Mouse (Mus musculus): ENCODE results near the gene Cyp2b10.

DNA sequence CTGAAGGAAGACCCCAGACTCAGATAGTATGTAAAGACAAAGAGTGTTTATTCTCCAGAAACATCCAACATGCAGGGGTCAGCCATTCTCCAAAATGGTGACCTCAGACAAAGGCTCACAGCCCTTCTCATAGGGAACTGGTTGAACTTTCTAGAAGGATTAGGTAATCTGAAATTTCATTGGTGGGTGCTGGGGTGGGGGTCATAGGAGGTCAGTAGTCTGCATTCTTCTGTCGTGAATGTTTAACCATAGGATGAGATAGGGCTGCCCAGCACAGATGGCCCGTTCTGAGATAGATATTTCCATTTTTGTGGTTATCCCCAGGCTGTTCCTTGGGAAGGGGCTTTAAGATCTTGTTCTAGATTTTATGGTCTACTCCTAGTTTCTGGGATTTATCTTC is 35.1 kb upstream of the Cyp2b10 start:
- no peak for TF ChIP-seq POLR2A (IDR thresholded peaks at IDR 0.05; ENCODE audit: low read depth, low read length)
- no peak for TF ChIP-seq CTCF (conservative IDR thresholded peaks at IDR 0.05; ENCODE audit: insufficient read depth, insufficient read length, low read depth, low read length)

Measured in kidney, adult 2 months (tissue).